Mouse (Mus musculus): ENCODE measurements around the gene Psmd6.

The Psmd6 gene

DNA sequence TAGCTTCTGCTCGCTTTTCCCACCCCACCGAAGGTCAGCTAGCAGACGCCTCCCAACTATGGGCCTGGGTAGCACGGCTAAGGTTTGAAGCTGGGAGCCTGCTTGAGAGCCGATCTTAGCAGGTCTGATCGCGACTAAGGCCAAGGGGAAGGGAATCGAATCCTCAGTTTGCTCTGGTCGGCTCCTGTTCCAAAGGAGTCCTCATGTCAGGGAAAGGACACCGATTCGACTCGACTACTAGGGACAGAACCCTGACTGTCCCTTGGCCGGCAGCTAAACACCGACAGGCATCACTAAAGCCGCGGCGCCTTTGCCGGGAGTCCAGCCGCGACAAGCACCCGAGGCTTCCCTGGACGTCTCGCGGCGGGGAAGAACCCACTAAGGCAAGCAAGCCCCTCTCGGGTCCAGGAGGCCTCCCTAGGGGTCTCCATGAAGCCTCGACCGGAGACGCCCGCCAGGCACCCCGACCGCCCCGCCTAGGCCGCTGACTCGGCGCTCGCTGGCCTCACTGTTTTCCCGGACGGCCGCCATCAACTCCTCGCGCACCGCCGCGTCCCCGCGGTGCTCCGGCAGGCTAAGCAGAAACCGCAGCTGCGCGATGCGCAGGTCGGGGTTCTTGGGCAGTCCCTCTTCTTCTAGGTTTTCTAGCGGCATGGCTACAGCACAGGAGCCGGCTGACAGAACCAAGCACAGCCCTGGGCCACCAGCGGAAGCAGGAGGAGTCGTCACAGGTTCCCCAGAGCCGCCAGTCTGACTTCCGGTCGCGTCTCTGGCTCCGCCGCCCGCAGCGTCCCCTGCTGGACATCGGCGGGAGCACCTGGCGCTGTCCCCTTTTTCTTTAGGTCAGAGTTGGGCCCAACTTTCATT, at the start of gene Psmd6:
Psmd6 (minus strand) TSS at position 755 of the 867 bp plus-strand sequence.
- DNase-seq (ENCODE audit: low read depth, low spot score) = peak; percentile 67

GRCm38 (mm10) chr14:14110710-14111109, 10.1 kb downstream of the Psmd6 start:
- DNase-seq (ENCODE audit: low read depth, low spot score) = no peak

DNA sequence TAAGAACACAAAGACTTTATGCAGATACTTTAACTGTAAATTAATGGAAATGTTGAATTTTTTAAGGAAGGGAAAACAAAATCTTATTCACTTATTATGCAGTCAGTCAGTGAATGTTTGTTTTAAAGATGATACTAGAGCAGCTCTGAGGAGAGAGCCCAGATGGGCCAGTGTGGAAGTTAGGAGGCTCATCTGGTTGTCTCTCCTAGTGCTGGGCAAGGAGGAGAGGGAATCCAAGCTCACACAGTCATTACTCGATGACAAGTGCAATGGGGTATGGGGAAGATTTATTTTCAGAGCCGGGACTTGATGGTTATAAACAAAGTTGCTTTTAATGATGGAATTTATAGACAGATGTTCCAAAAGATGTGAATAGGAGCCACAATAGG, 15.9 kb downstream of the Psmd6 start:
- no peak for DNase-seq (ENCODE audit: low read depth, low spot score)

GRCm38 (mm10) chr14:14104213-14104929, 16.4 kb downstream of the Psmd6 start:
- DNase-seq (ENCODE audit: low read depth, low spot score) = no peak

GRCm38 (mm10) chr14:14101296-14101695, 19.5 kb downstream of the Psmd6 start:
- no peak for DNase-seq (ENCODE audit: low read depth, low spot score)

DNA sequence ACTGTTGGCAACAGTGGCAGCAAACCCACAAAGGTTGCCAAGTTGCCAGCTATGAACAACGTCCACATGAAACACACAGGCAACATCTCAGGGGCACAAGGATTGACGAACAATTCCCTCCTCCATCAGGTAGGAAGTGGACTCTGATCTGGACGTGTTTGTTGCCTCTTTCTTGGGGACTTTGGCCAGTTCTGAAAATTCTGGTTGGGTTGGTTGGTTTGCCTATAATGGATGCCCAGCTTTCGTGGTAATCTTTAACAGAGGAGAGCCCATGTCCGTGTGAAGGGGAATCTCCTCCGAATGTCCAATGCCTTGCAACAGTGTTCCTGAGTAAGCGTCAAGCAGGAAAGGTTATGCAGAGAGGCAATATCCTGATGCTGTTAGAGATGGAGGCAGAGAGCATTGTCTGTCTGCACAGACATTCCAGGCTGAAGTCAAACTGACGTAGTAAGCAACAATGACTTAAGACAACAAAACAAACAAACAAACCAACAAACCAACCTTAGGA, 20.0 kb downstream of the Psmd6 start:
- no peak for DNase-seq (ENCODE audit: low read depth, low spot score)

DNA sequence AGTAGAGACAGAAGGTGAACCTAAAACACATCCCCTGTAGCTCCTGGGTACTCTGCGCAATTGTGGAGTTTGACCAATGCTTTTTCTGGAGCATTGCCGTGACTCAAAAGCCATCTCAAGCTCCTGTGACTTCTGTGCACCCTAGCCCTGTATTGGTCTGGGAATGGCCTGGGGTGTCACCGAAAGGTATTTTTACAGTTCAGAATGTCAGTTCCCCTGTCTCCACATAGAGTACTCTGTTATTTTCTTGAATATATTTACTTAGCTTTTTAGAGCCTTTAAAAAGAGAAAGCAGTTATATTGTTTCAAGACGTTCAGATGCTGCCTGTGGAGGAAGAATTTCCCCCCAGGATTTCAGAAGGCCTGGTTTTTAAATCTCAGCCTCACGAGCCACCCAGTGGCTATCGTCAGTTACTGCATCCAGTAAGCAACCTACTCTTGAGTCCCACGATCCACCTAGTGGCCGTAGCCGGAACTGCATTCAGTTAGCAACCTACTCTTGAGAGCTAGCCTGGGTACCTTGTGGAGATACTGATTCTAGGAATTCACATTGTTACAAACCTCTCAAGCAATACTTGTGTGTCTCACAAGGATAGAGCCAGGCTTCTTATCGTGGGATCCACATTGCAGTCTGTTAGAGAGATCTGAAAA, 22.3 kb downstream of the Psmd6 start:
- peak; percentile 59 for DNase-seq (ENCODE audit: low read depth, low spot score)

DNA sequence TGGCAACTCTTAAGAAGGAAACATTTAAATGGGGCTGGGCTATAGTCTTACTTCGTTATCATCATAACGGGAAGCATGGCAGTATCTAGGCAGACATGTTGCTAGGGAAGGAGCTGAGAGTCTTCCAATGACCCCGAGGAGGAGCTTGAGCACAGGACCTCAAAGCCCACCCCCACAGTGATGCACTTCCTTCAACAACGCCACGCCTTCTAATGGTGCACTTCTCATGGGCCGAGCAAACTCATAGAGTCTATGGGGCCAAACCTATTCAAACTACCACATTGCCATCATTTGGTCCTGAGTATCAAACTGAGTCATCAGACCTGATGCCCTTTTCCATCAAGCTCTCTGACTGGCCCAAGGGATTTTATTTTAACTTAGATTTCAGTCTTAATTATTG, 30.2 kb downstream of the Psmd6 start:
- DNase-seq (ENCODE audit: low read depth, low spot score) = no peak

DNA sequence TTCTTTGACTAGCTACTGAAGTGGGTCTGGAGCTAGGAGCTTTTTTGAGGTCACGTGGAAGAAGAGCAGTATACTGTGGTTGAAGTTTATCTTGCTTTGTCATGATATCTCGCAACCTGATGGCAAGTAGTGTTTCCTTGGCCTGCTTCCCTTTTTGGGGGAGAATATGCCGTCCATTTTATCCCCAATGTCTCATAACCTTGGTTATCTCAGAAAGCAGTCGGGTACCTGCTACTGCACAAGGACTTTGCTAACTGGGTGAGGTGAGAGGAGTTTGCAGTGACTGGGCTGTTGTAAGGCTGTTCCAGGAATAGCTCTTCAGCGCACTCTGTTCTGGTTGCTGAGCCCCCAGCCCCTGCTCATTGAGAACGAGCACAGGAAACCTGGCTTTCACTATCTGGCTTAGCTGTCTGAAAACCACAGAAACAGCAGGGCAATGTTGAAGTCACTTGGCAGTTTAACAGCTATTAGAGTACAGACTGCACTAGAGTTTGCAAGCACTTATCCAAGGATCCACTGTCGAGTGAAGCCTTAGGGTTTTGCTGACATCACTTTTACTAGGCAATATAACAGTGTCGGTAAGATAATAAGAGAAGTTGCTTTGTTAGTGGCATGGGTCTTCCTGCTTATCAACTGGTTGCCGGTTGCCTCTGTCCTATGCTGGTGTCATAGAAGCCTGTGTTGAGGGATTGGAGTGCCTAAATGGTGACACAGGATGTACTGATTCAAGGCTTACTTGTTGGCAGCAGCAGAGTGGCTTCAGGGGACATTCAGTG, 32.6 kb downstream of the Psmd6 start:
- no peak for DNase-seq (ENCODE audit: low read depth, low spot score)

GRCm38 (mm10) chr14:14087348-14087747, 33.4 kb downstream of the Psmd6 start:
- DNase-seq (ENCODE audit: low read depth, low spot score) = no peak

DNA sequence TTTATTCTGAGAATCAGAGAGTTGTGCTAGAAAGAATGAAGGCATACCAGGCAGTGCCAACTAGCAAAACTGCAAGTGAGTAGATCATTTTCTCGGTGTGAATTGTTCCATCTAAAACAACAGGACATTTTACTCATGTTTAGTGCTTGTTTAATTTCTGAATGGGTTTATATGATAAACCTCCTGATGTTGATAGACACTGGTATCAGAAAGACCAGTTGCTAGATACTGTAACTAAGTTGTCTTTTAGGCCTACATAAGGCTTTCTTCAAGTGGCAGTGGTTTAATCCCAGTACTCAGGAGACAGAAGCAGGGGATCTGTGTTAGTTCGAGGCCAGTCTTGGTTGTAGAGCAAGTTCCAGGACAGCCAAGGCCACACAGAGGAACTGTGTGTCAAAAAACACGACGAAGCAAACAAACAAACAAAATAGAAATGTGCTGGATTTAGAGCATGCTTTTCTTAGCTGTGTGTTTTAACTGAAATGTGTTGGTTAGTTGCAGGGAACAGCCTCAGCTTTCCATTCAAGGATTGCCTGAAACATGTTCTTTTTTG, 34.0 kb downstream of the Psmd6 start:
- DNase-seq (ENCODE audit: low read depth, low spot score) = no peak

DNA sequence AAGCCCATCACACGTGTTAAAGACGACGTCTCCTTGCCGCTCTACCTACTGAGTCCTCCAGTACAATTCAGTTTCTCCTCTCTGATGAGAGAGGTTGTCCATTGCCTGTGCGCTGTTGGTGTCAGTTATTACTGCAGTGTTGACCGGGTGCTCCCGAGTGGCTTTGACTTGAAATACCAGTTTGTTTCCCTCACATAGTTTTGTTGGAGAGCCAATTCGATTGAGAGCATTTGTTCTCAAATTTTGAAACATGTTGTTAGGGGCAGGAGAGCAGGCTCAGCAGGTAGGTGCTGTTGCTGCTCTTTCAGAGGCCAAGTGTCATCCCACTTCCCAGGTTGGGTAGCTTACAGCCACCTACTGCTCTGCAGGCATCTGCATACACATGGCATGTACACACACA, 37.0 kb downstream of the Psmd6 start:
- no peak for DNase-seq (ENCODE audit: low read depth, low spot score)

- no peak for DNase-seq (ENCODE audit: low read depth, low spot score)
Measured at GRCm38 (mm10) chr14:14080604-14081194, 40.1 kb downstream of the Psmd6 start.

DNA sequence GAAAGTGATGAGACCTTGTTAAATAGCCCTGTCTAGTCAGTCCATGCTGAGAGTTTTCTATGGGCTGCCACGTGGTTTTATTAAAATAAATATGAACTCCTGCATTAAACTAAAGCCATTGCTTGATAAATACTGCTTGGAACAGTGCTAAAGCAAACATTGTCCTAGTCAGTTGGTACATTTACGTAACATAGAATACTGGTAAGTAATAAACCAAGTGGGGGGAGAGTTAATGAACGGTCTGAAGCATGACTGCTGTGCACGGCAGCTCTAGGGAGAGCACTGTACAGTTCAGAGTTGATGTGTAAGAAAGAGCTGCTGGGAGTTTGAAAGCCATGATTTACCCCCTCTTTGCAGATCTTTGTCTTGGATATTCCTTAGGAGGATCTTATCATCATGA, 49.3 kb downstream of the Psmd6 start:
- DNase-seq (ENCODE audit: low read depth, low spot score) = no peak

GRCm38 (mm10) chr14:14070541-14071315, 50.1 kb downstream of the Psmd6 start:
- DNase-seq (ENCODE audit: low read depth, low spot score) = peak; percentile 39

DNA sequence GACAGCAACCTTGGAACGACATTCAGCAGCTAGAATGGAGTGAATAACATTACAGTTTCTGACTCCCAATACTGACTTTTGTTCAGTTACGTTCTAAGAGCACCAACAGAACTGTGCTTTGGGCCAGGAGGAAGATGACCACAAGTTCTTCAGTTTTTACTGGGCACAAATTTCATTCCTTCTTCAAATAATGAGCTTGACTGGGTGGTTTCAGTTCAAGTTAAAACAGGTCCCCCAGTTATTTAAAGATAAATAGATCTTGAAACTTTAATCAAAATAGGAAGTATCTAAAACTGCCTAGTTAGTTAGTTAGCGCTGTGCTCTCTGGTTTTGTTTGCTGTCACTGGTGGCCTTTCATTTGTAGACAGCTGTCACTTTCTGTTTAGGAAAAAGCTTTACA, 52.2 kb downstream of the Psmd6 start:
- DNase-seq (ENCODE audit: low read depth, low spot score) = no peak

GRCm38 (mm10) chr14:14067648-14068472, 52.9 kb downstream of the Psmd6 start:
- no peak for DNase-seq (ENCODE audit: low read depth, low spot score)

- no peak for DNase-seq (ENCODE audit: low read depth, low spot score)
Measured at GRCm38 (mm10) chr14:14066241-14066640, 54.5 kb downstream of the Psmd6 start.

- DNase-seq (ENCODE audit: low read depth, low spot score) = no peak
Measured at GRCm38 (mm10) chr14:14065142-14065498, 55.7 kb downstream of the Psmd6 start.
